Mouse (Mus musculus): ENCODE data around the gene A030003K21Rik.

DNA sequence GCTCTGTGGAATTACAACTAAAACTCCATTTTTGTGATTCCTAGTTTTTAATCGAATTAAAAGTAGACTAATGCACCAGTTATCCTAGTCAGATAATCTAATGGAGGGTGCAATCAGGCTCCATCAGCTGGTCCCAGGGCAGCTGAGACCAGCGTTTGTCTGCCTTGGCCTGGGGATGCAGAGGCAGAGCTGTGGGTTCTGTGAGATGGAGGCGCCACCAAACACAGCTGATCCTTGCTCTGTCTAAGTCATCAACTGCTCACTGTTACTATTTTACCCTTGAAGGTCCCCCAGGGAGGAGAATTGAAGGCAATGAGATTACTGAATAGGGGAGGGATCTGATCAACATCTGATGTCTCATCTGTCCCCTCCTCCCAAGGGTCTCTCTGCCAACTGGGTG lies 23.2 kb upstream of the A030003K21Rik start:
- TF ChIP-seq CTCF (conservative IDR thresholded peaks at IDR 0.05; ENCODE audit: insufficient read depth, insufficient read length, low read depth, low read length) (no peak), POLR2A (IDR thresholded peaks at IDR 0.05; ENCODE audit: low read depth, low read length) (no peak)

All from kidney, adult 2 months (tissue).